Mouse (Mus musculus): ENCODE results near the gene Ffar1. TPM values are rescaled to one million over a fixed set of nuclear protein-coding genes. Genes with fewer than 3 reads are reported as not detected.

Ffar1 gene
- total and polyA plus RNA-seq, 3 experiments, result 0.20 TPM; not detected in 2

GRCm38 (mm10) chr7:30823675-30824074, 37.7 kb downstream of the Ffar1 start, which contains the start of gene Ffar2:
Ffar2 (minus strand) TSS chr7:30823775.
- intact Hi-C loops (cut with DNase I), result no loop called here
- DNase-seq, result no peak
- Histone ChIP-seq H3K9ac (ENCODE audit: low read depth, low read length) (no peak within 1 kb of the TSS), H3K79me2 (replicated peaks; ENCODE audit: control insufficient read depth, insufficient read depth, low read length) (no peaks in the 10 kb centered on the region), H3K36me3 (ENCODE audit: control insufficient read depth, insufficient read depth, low read length) (no peaks in the 10 kb centered on the region), H3K27ac (no peak within 1 kb of the TSS), H3K4me1 (ENCODE audit: control insufficient read depth, insufficient read depth, low read length) (no peaks in the 10 kb centered on the region), H3K4me3 (no peak within 1 kb of the TSS), H3K27me3 (ENCODE audit: control insufficient read depth, insufficient read depth, low read length) (no peaks in the 10 kb centered on the region; the same call in 1 of the 2 replicates)
- TF ChIP-seq POLR2A (IDR thresholded peaks at IDR 0.05; ENCODE audit: insufficient read depth, low read depth, low read length), result no peak
- TF ChIP-seq CTCF (IDR thresholded peaks at IDR 0.05), result no peak
- no peak for TF ChIP-seq EP300 (IDR thresholded peaks at IDR 0.05; ENCODE audit: insufficient read depth, low read depth, low read length)
- WGBS, result 87% methylated on average over 18 of the region's 18 CpGs

- no peaks in the 10 kb centered on the region for H3K4me1 ChIP-seq (ENCODE audit: control insufficient read depth, insufficient read depth, low read length)
- WGBS, result 50% methylated on average over 5 of the region's 5 CpGs
- DNase-seq, result no peak
Measured at GRCm38 (mm10) chr7:30821532-30821931, 39.8 kb downstream of the Ffar1 start.

GRCm38 (mm10) chr7:30820854-30821445, 40.4 kb downstream of the Ffar1 start:
- H3K4me3 ChIP-seq, result no peak overlapping the region
- TF ChIP-seq EP300 (IDR thresholded peaks at IDR 0.05; ENCODE audit: insufficient read depth, low read depth, low read length), result no peak
- no peak for TF ChIP-seq POLR2A (IDR thresholded peaks at IDR 0.05; ENCODE audit: insufficient read depth, low read depth, low read length)
- no peak for TF ChIP-seq CTCF (IDR thresholded peaks at IDR 0.05)
- intact Hi-C loops (cut with DNase I), result no loop called here
- no peak overlapping the region for H3K27ac ChIP-seq
- 48% methylated on average over 7 of the region's 7 CpGs for WGBS
- no peak for DNase-seq
- H3K79me2 ChIP-seq (replicated peaks; ENCODE audit: control insufficient read depth, insufficient read depth, low read length), result no peaks in the 10 kb centered on the region
- no peaks in the 10 kb centered on the region for H3K36me3 ChIP-seq (ENCODE audit: control insufficient read depth, insufficient read depth, low read length)
- H3K9ac ChIP-seq (ENCODE audit: low read depth, low read length), result no peak overlapping the region
- no peaks in the 10 kb centered on the region for H3K4me1 ChIP-seq (ENCODE audit: control insufficient read depth, insufficient read depth, low read length)
- no peaks in the 10 kb centered on the region; the same call in 1 of the 2 replicates for H3K27me3 ChIP-seq (ENCODE audit: control insufficient read depth, insufficient read depth, low read length)

More at GRCm38 (mm10) chr7:30821532-30821931, 39.8 kb downstream of the Ffar1 start:
- no peak for TF ChIP-seq CTCF (IDR thresholded peaks at IDR 0.05)
- Histone ChIP-seq H3K27ac (peak overlapping the region; percentile 17; the same call in 1 of the 2 replicates), H3K36me3 (ENCODE audit: control insufficient read depth, insufficient read depth, low read length) (no peaks in the 10 kb centered on the region), H3K79me2 (replicated peaks; ENCODE audit: control insufficient read depth, insufficient read depth, low read length) (no peaks in the 10 kb centered on the region), H3K9ac (ENCODE audit: low read depth, low read length) (no peak overlapping the region), H3K4me3 (no peak overlapping the region), H3K27me3 (ENCODE audit: control insufficient read depth, insufficient read depth, low read length) (no peaks in the 10 kb centered on the region; the same call in 1 of the 2 replicates)
- intact Hi-C loops (cut with DNase I), result no loop called here

GRCm38 (mm10) chr7:30820131-30820530, 41.2 kb downstream of the Ffar1 start:
- H3K4me1 ChIP-seq (ENCODE audit: control insufficient read depth, insufficient read depth, low read length), result no peaks in the 10 kb centered on the region
- WGBS, result 52% methylated on average over 6 of the region's 6 CpGs
- TF ChIP-seq POLR2A (IDR thresholded peaks at IDR 0.05; ENCODE audit: insufficient read depth, low read depth, low read length), result no peak
- no peak for TF ChIP-seq EP300 (IDR thresholded peaks at IDR 0.05; ENCODE audit: insufficient read depth, low read depth, low read length)
- TF ChIP-seq CTCF (IDR thresholded peaks at IDR 0.05), result no peak
- no peaks in the 10 kb centered on the region for H3K36me3 ChIP-seq (ENCODE audit: control insufficient read depth, insufficient read depth, low read length)
- no peaks in the 10 kb centered on the region; the same call in 1 of the 2 replicates for H3K27me3 ChIP-seq (ENCODE audit: control insufficient read depth, insufficient read depth, low read length)
- intact Hi-C loops (cut with DNase I), result no loop called here
- no peaks in the 10 kb centered on the region for H3K79me2 ChIP-seq (replicated peaks; ENCODE audit: control insufficient read depth, insufficient read depth, low read length)
- DNase-seq, result no peak
- no peak overlapping the region for H3K4me3 ChIP-seq
- no peak overlapping the region for H3K9ac ChIP-seq (ENCODE audit: low read depth, low read length)
- no peak overlapping the region for H3K27ac ChIP-seq

- no peak for DNase-seq
- Histone ChIP-seq H3K27ac (no peak overlapping the region), H3K4me1 (ENCODE audit: control insufficient read depth, insufficient read depth, low read length) (no peaks in the 10 kb centered on the region), H3K9ac (ENCODE audit: low read depth, low read length) (no peak overlapping the region), H3K79me2 (replicated peaks; ENCODE audit: control insufficient read depth, insufficient read depth, low read length) (no peaks in the 10 kb centered on the region), H3K4me3 (no peak overlapping the region), H3K27me3 (ENCODE audit: control insufficient read depth, insufficient read depth, low read length) (no peaks in the 10 kb centered on the region), H3K36me3 (ENCODE audit: control insufficient read depth, insufficient read depth, low read length) (no peaks in the 10 kb centered on the region)
- 67% methylated on average over 6 of the region's 6 CpGs for WGBS
- no peak for TF ChIP-seq POLR2A (IDR thresholded peaks at IDR 0.05; ENCODE audit: insufficient read depth, low read depth, low read length)
- TF ChIP-seq EP300 (IDR thresholded peaks at IDR 0.05; ENCODE audit: insufficient read depth, low read depth, low read length), result no peak
- TF ChIP-seq CTCF (IDR thresholded peaks at IDR 0.05), result no peak
- intact Hi-C loops (cut with DNase I), result no loop called here
Measured at GRCm38 (mm10) chr7:30812291-30812807, 49.0 kb downstream of the Ffar1 start.

GRCm38 (mm10) chr7:30811757-30812290, 49.5 kb downstream of the Ffar1 start:
- DNase-seq, result no peak
- no peak overlapping the region for H3K27ac ChIP-seq
- no peaks in the 10 kb centered on the region for H3K36me3 ChIP-seq (ENCODE audit: control insufficient read depth, insufficient read depth, low read length)
- H3K27me3 ChIP-seq (ENCODE audit: control insufficient read depth, insufficient read depth, low read length), result no peaks in the 10 kb centered on the region
- TF ChIP-seq CTCF (IDR thresholded peaks at IDR 0.05), result no peak
- TF ChIP-seq POLR2A (IDR thresholded peaks at IDR 0.05; ENCODE audit: insufficient read depth, low read depth, low read length), result no peak
- no peak for TF ChIP-seq EP300 (IDR thresholded peaks at IDR 0.05; ENCODE audit: insufficient read depth, low read depth, low read length)
- intact Hi-C loops (cut with DNase I), result no loop called here
- WGBS, result 35% methylated on average over 9 of the region's 9 CpGs
- H3K9ac ChIP-seq (ENCODE audit: low read depth, low read length), result no peak overlapping the region
- no peaks in the 10 kb centered on the region for H3K4me1 ChIP-seq (ENCODE audit: control insufficient read depth, insufficient read depth, low read length)
- H3K79me2 ChIP-seq (replicated peaks; ENCODE audit: control insufficient read depth, insufficient read depth, low read length), result no peaks in the 10 kb centered on the region
- no peak overlapping the region for H3K4me3 ChIP-seq

Measured in heart, adult 2 months (tissue).